Mouse (Mus musculus) 3134 (cell line): ENCODE measurements around the gene Vcl.

Source experiments
- DNase-seq: peaks from one replicate; pipeline ENCODE4 v3.0.0-alpha.2; 2011; ENCODE audit warnings: low spot score; ENCODE audit not compliant: insufficient read length; ENCODE audit errors: extremely low read depth

Gene Vcl

GRCm38 (mm10) chr14:21058972-21059371, 129.8 kb downstream of the Vcl start:
- DNase-seq, result no peak

GRCm38 (mm10) chr14:21062766-21063513, 133.7 kb downstream of the Vcl start:
- no peak for DNase-seq

- DNase-seq, result no peak
These were observed 135.1 kb downstream of the Vcl start for GRCm38 (mm10) chr14:21064321-21064720.

GRCm38 (mm10) chr14:21065490-21066162, 136.4 kb downstream of the Vcl start:
- DNase-seq, result peak; percentile 18

- DNase-seq, result no peak
These were observed 140.4 kb downstream of the Vcl start for GRCm38 (mm10) chr14:21069594-21069993.

- no peak for DNase-seq
These were observed 144.8 kb downstream of the Vcl start for GRCm38 (mm10) chr14:21073981-21074380.

GRCm38 (mm10) chr14:21074398-21075320, 145.5 kb downstream of the Vcl start:
- DNase-seq, result no peak

- DNase-seq, result peak; percentile 97
These were observed 146.7 kb downstream of the Vcl start for GRCm38 (mm10) chr14:21075751-21076500.

- no peak for DNase-seq
These were observed 147.4 kb downstream of the Vcl start for GRCm38 (mm10) chr14:21076501-21077194.

GRCm38 (mm10) chr14:21077939-21078338, 148.7 kb downstream of the Vcl start:
- DNase-seq, result no peak

GRCm38 (mm10) chr14:21078511-21078910, 149.3 kb downstream of the Vcl start:
- DNase-seq, result no peak

GRCm38 (mm10) chr14:21082823-21083222, 153.6 kb downstream of the Vcl start:
- DNase-seq, result no peak
